Mouse (Mus musculus) macrophage (primary cell): Measurements from ENCODE around the gene Limk1. TPM values are rescaled to one million over a fixed set of nuclear protein-coding genes. Genes with fewer than 3 reads are reported as not detected.
"Not testable (repeated sequence)": the region's sequence is repeated elsewhere in the genome, so short reads cannot be mapped to it uniquely, and the experiment has no call there.

Source experiments
- H3K27ac ChIP-seq: fragments of 350-480 bp; formaldehyde crosslinking; 2 replicates; pipeline ENCODE4 v1.9.0; 2021
- H3K36me3 ChIP-seq: fragments of 350-480 bp; formaldehyde crosslinking; 2 replicates; pipeline ENCODE4 v1.9.0; 2021; ENCODE audit errors: inconsistent target
- H3K4me3 ChIP-seq: fragments of 350-480 bp; formaldehyde crosslinking; 2 replicates; pipeline ENCODE4 v1.9.0; 2021; ENCODE audit errors: inconsistent target
- H3K79me2 ChIP-seq: fragments of 350-480 bp; formaldehyde crosslinking; 2 replicates; pipeline ENCODE4 v1.9.0; 2021; ENCODE audit errors: inconsistent target
- WGBS: methylation state at CpG from one replicate; pipeline ENCODE4 v1.1.7; 2026; ENCODE audit warnings: inconsistent platforms; ENCODE audit not compliant: missing documents; 5-methylcytosine and 5-hydroxymethylcytosine counted together
- polyA plus RNA-seq: library from polyadenylated mRNA; stranded (reverse); fragments of 250-400 nt; gene quantifications from 3 replicates; pipeline ENCODE4 v1.2.4, GENCODE M21; 2018; ENCODE audit warnings: inconsistent platforms

Gene Limk1
- polyA plus RNA-seq, 1 experiment from 2014 or later = 16.9 TPM

DNA sequence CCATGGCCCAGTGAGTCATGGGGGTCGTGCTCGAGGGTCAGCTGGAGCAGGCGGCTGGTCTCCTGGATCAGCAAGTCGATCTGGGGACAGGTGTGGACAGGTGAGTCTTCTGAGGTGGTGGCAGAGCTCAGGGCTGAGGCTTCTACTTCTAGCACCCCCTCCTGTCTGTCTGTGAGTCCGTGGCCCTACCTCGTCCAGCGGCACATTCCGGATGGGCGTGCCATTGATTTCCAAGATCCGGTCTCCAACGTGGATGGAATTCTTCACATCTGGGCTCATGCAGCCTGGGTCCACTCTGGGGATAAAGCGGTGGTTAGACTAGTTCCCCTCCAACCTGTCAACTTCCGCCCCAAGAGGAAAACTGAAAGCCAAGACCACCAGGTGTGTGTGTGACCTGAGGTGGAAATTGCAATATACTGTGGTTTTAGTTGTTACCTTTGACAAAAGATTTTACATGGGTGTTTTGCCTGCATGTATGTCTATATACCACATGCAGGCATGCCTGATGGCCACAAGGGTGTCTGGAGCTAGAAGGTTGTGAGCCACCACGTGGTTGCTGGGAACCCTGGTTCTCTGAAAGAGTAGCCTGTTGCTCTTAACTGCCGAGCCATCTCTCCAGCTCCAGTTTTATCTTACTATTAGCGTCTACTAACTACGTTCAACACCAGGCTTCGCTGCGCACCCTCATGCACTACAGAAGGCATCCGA, 19.2 kb downstream of the Limk1 start:
- Histone ChIP-seq H3K36me3 (peaks cover 69% of the 10 kb centered on the region), H3K79me2 (no peaks in the 10 kb centered on the region), H3K4me3 (no peak overlapping the region), H3K27ac (no peak overlapping the region)
- 97% methylated on average over 20 of the region's 20 CpGs for WGBS

DNA sequence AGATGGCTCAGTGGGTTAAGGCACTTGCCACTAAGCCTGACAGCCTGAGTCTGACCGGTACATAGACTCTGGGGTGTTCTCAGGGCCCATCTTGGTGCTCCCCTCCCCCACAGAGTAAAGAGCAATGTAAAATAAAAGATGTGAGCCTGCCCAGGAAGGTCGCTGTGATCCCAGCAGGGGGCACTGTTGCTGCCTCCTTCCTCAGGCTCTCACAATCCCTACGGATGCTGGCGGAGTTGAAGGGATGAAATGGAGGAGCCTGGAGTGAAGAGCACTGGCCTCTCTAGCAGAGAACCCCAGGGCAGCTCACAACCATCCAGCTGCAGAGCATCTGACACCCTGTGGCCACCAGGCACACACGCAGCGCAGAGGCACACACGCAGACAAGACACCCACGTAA, 19.9 kb downstream of the Limk1 start:
- WGBS = 91% methylated on average over 8 of the region's 8 CpGs
- no peaks in the 10 kb centered on the region for H3K79me2 ChIP-seq
- peaks cover 76% of the 10 kb centered on the region for H3K36me3 ChIP-seq
- no peak overlapping the region for H3K27ac ChIP-seq
- H3K4me3 ChIP-seq = no peak overlapping the region

- Histone ChIP-seq H3K27ac (no peak overlapping the region), H3K36me3 (peaks cover 39% of the 10 kb centered on the region; the same call in 1 of the 2 replicates), H3K79me2 (no peaks in the 10 kb centered on the region), H3K4me3 (no peak overlapping the region)
- WGBS = 97% methylated on average over 4 of the region's 4 CpGs
Observed at GRCm38 (mm10) chr5:134656708-134657107, 31.7 kb downstream of the Limk1 start.

DNA sequence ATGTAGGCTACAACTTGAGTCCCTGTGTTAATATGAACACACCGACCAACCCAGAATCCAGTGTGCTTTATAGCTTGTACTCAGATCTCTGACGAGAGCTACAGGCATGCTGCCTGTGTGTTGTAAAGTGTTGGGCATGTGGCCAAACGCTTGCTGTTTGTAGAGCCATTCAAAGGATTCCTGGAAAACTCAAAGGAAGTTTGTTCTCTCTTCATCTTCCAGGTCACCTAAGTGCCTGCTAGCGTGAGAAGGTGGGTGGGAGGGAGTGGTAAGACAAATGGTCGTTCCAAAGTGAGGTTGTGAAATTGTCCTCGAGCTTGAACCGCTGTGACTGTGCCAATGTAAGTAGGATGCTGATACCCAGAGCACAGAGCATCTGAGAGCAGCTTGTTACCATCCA, 36.4 kb downstream of the Limk1 start:
- no peaks in the 10 kb centered on the region for H3K36me3 ChIP-seq
- H3K79me2 ChIP-seq = no peaks in the 10 kb centered on the region
- 58% methylated on average over 7 of the region's 7 CpGs for WGBS
- H3K27ac ChIP-seq = no peak overlapping the region
- no peak overlapping the region for H3K4me3 ChIP-seq

DNA sequence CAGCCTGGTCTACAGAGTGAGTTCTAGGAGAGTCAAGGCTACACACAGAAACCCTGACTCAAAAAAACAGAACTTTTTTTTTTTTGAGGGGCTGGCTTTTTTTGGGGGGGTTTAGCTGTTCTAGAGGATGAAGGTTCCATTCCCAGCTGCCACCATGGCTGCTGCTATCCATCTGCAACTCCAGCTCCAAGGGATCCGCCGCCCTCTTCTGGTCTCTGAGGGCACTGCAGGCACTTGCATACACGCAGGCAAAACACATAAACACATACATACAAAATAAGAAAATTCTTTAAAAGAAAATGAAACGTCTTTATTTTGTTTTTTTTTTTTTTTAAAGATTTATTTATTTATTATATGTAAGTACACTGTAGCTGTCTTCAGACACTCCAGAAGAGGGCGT, 37.5 kb downstream of the Limk1 start:
- no peaks in the 10 kb centered on the region for H3K36me3 ChIP-seq
- no peaks in the 10 kb centered on the region for H3K79me2 ChIP-seq
- H3K4me3 ChIP-seq = no peak overlapping the region
- no peak overlapping the region for H3K27ac ChIP-seq
- 72% methylated on average over 3 of the region's 5 CpGs for WGBS

GRCm38 (mm10) chr5:134648976-134649375, 39.4 kb downstream of the Limk1 start:
- WGBS = no CpG with 5 or more reads among the region's 4 CpGs
- H3K27ac ChIP-seq, H3K79me2 ChIP-seq: not testable (repeated sequence)

DNA sequence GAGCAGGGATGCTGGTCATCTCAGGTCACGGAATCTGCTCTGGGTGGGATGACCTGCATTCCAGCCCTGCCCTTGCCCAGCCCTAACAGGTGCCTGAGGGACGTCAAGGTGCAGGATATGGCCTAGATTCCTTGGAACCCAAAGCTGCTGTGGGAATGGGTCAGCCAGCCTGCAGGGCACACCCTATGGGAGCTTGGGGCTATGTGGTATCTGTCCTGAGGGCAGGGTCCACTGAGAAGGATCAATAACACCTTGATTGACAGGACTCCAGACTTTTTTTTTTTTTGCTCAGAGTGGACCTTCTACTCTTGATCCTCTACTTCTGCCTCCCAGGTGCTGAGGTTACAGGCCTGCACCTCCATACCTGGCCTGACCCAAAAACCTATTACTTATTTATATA, 41.0 kb downstream of the Limk1 start:
- no peaks in the 10 kb centered on the region for H3K36me3 ChIP-seq
- H3K4me3 ChIP-seq = no peak overlapping the region
- H3K79me2 ChIP-seq = no peaks in the 10 kb centered on the region
- H3K27ac ChIP-seq = no peak overlapping the region
- WGBS = 88% methylated on average over 2 of the region's 2 CpGs

More at GRCm38 (mm10) chr5:134648976-134649375, 39.4 kb downstream of the Limk1 start:
- H3K36me3 ChIP-seq, H3K4me3 ChIP-seq: not testable (repeated sequence)

DNA sequence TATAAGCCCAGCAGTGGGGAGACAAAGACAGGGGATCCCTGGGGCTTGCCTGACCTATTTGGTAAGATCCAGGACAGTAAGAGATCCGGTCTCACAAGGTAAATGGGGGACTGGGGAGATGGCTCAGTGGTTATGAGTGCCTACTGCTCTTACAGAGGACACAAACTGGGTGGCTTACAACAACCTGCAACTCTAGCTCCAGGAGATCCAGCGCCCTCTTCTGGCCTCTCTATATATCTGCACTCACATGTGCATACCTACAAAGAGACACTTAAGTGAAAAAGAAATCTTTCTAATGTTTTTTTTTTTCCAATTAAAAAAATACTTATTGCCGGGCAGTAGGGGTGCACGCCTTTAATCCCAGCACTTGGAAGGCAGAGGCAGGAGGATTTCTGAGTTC, 41.9 kb downstream of the Limk1 start:
- Histone ChIP-seq H3K79me2 (no peaks in the 10 kb centered on the region), H3K27ac (no peak overlapping the region), H3K4me3 (no peak overlapping the region), H3K36me3 (no peaks in the 10 kb centered on the region)
- 88% methylated on average over 4 of the region's 4 CpGs for WGBS

GRCm38 (mm10) chr5:134644643-134645118, 43.7 kb downstream of the Limk1 start:
- WGBS = 81% methylated on average over 7 of the region's 8 CpGs
- no peak overlapping the region for H3K4me3 ChIP-seq
- H3K79me2 ChIP-seq = no peaks in the 10 kb centered on the region
- H3K27ac ChIP-seq = no peak overlapping the region
- H3K36me3 ChIP-seq = no peaks in the 10 kb centered on the region

DNA sequence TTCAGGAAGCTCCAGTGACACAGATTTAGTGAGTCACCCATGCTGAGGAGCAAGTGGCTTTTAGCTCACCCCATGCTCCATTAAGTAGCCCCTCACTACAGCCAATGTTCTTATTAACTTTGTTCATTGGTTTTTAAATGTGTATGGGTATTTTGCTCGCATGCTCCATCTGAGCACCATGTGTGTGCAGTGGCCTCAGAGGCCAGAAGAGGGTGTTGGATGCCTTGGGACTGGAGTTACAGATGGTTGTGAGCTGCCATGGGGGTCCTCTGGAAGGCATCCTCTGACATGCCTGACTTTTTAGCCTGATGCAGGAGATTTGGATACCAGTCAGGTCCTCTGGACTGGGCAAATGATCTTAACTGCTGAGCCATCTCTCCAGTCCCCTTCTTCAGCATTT, 44.3 kb downstream of the Limk1 start:
- no peak overlapping the region for H3K27ac ChIP-seq

GRCm38 (mm10) chr5:134640371-134640770, 48.0 kb downstream of the Limk1 start:
- 90% methylated on average over 2 of the region's 3 CpGs for WGBS
- Histone ChIP-seq H3K36me3 (0 out of 2 replicates have a peak, but pooled peaks cover 3% of the 10 kb centered on the region), H3K4me3 (no peak overlapping the region), H3K79me2 (peaks cover 33% of the 10 kb centered on the region), H3K27ac (no peak overlapping the region)

More for the DNA sequence above, 44.3 kb downstream of the Limk1 start:
- 100% methylated on average over 1 of the region's 1 CpGs for WGBS
- Histone ChIP-seq H3K36me3 (no peaks in the 10 kb centered on the region), H3K79me2 (no peaks in the 10 kb centered on the region), H3K4me3 (no peak overlapping the region)

GRCm38 (mm10) chr5:134639269-134639682, 49.1 kb downstream of the Limk1 start, which contains the start of gene Eif4h:
TSS of gene Eif4h (minus strand) at chr5:134639490.
- H3K4me3 ChIP-seq = peak within 1 kb of the TSS; percentile 86
- H3K27ac ChIP-seq = peak within 1 kb of the TSS; percentile 55
- 1% methylated on average over 45 of the region's 52 CpGs for WGBS
- H3K36me3 ChIP-seq = 0 out of 2 replicates have a peak, but pooled peaks cover 4% of the 10 kb centered on the region
- H3K79me2 ChIP-seq = peaks cover 44% of the 10 kb centered on the region

DNA sequence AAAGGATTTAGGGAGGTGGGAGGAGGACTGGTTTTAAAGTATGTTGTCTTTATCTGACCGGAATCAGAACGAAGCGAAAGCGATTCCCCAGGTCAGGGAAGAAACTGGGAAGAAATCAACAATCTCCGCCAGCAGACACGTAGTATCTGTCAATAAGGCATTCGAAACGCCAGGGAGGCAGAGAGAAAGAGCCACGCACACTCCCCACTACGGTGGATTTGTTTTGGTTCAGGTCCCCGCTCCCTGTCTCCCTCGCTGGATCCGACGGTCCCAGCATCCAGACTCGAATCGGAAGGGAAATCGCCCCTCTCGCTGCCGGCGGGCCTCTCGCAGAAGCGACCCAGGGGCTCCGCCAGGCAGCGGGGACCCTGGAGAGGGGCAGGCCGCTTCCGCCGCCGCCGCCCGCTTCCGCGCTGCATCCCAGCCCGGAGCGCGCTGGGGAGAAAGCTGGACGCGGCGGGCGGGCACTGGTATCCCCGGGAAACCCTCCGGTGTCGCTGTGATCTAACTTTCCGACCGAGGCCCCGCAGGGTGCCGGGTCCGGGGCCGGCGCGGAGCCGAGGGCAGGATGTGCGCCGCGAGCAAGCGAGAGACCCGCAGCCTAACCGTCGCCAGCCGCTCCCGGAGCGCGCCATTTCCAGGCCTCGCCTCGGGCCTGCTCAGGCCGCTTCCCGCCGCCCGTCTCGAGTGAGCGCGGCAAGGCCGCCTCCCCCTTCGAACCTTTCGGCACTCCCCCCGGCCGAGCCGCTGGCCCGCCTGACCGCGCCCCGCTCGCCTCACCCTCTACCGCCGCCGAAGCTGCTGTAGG, 49.7 kb downstream of the Limk1 start:
- WGBS = 1% methylated on average over 82 of the region's 85 CpGs
- peaks cover 50% of the 10 kb centered on the region for H3K79me2 ChIP-seq
- peak overlapping the region; percentile 86 for H3K4me3 ChIP-seq

DNA sequence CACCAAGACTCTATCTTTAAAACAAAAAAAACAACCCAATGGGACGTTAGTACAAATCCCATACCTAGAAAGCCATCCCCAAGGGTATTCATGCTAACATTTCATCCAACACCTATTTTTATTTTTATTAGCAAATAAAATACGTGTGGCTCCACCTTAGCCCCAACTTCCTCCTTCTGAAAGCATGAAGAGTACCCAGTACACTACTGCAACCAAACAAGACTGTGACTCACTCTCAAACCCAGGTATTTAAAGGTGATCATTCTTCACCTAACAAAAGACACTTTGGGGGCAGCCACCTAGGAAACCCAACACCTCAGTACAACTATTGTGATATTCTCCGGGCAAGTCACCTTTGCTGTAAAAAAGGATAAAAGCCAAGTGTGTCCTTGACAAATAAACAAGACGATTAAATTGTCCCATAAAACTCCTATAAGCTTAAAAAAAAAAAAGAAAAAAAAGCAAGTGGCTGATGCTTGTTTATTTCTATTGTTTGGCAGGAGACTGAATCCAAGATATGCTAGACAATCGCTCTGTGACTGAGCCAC, 50.5 kb downstream of the Limk1 start:
- Histone ChIP-seq H3K36me3 (0 out of 2 replicates have a peak, but pooled peaks cover 4% of the 10 kb centered on the region), H3K79me2 (peaks cover 58% of the 10 kb centered on the region), H3K27ac (peak overlapping the region; percentile 41), H3K4me3 (peak overlapping the region; percentile 86)
- WGBS = 4% methylated on average over 5 of the region's 5 CpGs

More for the DNA sequence above, 49.7 kb downstream of the Limk1 start:
- Histone ChIP-seq H3K36me3 (0 out of 2 replicates have a peak, but pooled peaks cover 4% of the 10 kb centered on the region), H3K27ac (peak overlapping the region; percentile 41)
